Mouse (Mus musculus) heart, adult 18-20 months (tissue): Measurements from ENCODE around the gene Mgll. TPM values are rescaled to one million over a fixed set of nuclear protein-coding genes. Genes with fewer than 3 reads are reported as not detected.

Experiments used
- DNase-seq, 2 experiments: peaks; one replicate each; pipeline ENCODE4 v3.0.0; 2021 to 2022; ENCODE audit warnings: mixed read lengths in 1 of 2
- total RNA-seq, 2 experiments: library from RNA; stranded (reverse); gene quantifications; 2 replicates each; pipeline ENCODE4 v1.2.3; 2021

Mgll gene
- total RNA-seq, 2 experiments from 2014 or later: 92.7 to 96.6 TPM

DNA sequence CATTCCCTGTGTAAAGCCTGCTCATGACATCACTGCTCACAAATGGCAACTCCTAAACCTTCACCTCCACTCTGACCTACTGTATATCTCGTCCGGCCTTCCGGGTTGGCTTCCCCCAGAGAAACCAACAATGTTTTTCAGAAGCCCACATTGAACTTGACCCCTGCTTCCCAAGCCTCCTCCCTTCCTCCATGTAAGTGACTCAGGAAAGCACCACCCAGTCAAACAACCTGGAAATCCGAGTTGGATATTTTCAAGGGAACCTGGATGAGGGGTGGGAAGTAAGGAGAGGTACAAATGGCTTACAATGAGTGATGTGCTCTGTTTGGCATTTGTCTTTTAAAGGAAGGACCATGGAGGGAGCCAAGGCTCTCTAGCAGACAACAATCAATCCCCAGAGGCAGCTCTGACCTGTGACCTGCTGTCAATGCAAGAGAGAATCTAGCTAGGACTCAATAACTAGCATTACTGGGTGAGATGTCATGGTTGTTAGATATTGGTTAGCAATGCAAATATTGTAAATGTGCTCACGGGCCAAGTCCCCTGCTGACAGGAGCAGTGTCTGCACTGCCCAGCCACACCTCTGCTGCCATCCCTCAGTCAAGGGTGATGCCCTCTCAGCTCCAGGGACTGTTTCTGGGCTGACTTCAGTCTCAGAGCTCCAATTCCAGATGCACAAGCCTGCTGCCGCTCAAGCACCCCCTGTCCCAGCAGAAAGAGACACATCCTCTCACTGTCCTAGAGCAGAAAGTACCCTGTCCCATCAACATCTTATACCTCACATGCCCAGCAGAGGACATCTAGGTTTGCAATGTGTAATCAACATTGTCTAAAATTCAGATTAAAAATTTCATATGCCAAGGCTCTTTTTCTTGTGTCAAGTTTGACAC, 6.8 kb upstream of the Mgll start:
- DNase-seq: peak; percentile 58 to 90

DNA sequence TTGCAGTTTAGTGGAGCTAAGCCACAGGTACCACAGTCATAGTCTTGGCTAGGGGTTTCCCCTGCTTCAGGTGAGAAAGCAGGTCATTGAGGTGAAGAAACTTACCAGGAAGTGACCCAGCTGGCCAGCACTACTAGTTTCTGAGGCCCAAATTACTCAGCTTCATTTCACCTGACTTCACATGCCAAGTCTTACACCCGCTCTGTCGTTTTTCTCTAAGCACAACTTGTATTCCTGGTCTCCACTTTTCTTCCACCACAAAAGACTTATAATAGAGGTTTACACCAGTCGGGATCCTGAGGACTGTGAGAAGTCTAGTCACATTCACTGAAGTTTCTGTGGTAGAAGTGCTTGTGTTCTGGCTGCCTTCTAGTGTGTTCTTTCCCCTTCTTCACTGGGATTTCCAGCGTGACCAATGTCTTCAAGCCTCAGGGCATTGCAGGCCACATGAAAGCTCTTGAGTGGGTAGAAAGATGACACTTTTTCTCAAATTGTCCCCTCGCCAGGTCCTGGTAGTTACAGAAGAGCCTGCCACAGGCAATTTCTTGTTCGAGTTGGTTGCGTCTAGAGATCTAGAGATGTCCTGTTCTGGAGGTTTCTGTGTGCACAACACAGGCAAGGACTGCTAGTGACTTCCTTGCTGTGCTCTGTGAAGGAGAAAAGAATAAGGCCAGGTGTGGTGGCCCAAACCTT, 6.0 kb upstream of the Mgll start:
- no peak for DNase-seq

DNA sequence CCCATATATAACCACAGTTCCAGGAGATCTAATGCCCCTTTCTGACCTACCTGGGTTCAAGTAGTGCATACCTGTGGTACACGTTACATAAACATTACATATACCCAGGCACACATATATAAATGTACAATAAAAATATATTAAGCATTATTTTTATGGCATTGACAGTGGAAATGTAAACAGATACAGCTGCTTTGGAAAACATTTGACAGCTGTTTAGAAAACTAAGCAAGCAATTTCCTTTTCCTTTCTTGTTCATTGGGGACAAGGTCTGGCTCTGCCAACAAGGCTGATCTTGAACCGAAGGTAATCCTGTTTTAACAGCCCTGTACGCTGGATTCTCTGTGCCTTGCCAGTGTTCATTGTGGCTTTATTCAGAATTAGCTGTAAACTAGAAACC, 3.2 kb upstream of the Mgll start:
- no peak for DNase-seq

DNA sequence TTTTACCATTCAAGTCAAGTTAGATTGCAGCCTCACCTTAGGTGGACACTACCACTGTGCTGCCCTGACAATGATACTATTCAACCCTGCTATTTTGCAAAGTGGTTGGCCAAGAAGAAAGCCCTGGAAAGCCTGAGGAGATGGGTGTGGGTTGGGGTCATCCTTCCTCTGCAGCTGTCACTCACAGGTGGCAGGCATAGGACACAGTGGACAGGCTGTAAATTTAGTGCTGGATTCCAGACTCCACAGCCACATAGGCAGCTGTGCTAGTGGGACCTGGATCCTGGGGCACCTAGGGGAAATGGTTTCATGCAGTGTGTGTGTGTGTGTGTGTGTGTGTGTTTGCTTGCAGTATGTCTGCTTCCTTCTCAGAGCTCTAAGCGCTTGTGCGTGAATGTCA, 1.3 kb upstream of the Mgll start:
- no peak for DNase-seq

DNA sequence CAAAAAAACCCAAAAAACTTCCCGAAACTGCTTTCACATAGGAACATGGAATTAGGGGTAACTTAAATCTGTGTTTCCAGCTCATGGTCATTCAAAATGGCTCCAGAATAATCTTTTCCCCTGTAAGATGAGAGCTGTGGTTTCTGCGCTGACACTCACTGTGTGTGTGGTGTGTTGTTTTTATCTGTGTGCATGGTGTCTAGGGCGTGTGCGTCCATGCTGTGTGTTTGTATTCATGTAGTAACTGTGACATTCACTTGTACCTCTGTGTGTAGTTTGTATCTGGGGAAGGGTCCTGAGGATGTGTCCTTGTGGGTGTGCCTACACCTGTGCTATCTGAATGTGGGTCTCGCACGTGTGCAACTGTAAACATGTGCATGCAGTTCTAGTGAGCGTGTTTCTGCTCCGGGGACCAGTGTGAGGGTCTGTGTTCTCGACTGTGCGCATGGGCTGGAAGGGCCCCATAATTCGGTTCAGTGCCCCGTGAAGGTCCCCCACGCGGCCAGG, 353 bp upstream of the Mgll start:
- DNase-seq: no peak

DNA sequence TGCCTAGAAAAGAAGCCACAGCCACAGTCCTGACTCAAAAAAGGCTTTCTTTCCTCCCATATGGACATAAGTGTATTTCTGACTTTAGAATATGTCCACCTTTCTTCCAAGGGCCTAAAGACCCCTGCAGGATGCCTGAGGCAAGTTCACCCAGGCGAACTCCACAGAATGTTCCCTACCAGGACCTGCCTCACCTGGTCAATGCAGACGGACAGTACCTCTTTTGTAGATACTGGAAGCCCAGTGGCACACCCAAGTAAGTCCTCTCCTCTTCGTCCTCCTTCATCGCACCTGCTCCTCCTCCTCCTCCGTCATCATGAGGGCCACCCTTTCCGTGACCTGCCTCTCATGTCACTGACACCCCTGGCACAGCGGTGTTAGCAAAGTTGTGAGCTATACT, 1.4 kb downstream of the Mgll start:
- DNase-seq: peak; percentile 35 to 44

DNA sequence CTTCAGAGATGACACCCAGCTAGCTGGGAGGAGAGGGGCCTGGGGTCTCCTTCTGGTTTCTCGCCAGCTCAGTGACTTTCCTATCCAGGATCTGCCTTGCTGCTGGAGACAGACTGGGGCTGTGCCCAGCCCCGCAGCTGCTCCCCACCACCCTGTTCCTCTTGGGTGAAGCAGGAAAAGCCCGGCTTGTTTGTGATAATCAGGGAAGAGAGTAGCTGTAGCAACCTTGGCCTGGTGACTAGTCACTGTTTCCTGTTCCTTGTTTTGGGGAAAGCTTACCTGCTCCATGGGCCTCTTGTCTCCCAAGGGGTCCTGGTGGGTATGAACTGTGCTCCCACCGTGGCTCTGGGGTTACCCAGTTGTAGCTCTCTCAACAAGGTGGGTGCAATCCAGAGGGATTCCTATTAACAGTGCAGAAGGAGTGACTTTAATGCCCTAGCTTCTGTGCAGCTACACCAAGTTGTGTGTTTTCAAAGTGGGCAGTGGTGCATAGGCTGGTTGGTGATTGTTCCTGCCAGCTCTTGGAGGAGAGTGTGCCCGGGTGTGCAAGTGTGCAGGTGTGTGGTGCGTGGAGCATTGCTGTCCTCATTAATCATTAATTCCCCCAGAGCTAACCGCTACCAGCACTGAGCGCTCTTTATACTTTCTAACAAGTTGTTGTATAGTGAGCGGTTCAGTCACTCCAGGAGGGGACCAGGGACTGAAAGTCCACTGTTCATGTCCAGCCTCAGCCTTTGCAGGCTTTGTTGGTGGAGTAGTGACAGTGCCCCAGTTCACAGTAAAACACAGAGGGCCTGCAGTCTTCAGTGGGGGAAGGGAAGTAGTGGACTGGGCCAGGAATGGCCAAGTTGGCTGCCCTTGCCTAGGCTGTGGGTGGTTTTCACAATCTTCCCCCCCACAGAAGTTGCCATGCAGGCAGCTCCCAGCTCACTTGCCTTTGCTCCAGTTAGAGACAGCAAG, 2.3 kb downstream of the Mgll start:
- peak in 1 of 2 experiments; percentile 60 for DNase-seq

DNA sequence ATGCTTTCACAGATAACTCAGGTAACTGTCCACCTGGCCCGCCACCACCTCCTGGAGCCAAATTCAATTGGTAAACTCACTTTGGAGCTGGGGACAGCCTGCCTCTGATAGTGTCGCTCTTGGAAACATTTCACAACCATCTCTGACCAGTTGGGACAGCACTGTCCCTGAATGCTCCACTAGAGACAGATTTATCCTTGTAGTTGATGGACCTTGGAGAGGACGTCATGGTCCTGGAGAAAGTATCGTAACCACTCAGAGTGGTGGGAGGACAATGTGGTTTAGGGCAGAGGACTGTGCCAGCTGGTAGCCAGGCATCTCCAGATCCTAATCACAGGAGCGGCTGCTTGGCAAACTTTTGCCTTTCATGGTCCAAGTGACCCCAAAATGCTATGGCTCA, 3.3 kb downstream of the Mgll start:
- no peak for DNase-seq

DNA sequence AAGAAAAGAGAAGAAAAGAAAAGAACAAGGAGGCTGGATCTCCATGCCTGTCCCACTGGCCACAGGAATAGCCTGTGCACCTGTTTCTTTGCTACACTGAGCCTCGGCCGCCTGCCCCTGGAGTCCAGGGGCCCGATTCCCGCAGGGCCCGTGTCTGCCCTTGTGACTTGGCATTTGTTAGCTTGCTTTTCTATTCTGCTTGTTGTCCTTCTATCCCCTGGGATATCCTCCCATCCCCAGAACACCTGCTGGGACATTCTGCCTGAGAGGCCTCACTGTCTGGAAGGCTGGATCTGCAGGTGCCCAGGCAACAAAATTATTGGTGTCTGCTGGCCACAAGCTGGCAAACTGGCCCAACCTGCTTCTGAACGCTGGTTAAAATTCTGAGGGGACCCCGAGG, 3.8 kb downstream of the Mgll start:
- DNase-seq: no peak

DNA sequence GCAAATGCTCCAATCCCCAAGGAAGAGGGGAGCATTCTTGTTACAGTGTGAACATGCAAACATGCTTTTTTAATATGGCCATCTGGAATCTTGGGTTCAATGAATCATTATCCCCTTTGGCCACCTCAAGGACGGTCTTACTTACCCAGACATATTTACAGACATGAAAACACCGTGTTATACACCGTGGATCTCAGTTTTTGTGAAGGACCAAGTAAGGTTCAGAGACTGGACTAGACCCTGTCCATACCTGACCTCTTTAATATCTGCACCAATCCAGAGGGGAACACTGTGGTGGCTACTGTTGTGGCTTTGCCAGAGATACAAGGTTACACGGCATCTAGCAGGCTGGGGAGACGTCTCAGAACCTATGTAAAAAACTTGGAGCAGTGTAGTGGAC, 4.3 kb downstream of the Mgll start:
- no peak for DNase-seq

DNA sequence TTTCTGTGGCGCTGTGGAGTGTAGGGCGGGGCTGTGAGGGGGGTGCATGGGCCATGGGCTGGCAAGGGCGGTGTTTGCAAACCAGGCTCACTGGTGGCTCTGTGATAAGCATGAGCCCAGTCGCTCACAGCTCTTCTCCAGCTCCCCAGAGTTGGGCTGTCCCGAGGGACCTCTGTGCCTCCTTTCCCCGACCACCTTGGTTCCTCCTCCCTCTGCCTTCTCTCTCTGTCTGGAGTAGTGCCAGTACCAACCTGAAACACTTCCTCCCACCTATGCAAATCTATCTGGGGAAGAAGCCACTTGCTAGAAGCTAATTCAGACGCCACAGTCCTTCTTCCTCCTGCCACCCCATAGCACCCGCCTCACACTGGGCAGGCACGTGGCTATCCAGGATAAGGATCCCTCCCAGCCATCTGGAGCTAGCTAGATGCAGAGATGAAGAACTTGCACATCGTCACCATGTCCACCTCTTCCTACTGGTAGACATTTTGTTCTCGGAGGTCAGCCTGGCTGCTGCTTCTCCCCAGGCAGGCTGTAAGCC, 7.1 kb downstream of the Mgll start:
- DNase-seq: peak in 1 of 2 experiments; percentile 29

DNA sequence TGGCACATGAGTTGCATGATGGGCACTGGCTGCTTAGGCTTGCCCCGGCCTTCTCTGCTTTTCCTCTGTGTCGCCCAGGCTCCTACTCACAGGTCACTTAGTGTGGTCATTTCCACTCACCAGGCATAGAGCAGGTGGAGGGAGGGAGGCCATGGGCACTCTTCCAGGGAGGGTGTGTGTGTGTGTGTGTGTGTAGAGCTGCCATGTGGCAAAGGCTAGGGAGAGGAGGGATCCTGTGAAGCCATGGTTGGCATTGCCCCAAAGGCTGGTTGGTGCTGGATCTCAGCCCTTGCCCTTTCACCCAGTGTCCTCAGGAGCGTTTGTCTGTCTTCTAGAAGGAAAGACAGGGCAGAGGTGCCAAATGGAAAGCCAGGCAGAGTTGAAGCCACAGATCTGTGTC, 7.8 kb downstream of the Mgll start:
- peak; percentile 78 to 86 for DNase-seq

DNA sequence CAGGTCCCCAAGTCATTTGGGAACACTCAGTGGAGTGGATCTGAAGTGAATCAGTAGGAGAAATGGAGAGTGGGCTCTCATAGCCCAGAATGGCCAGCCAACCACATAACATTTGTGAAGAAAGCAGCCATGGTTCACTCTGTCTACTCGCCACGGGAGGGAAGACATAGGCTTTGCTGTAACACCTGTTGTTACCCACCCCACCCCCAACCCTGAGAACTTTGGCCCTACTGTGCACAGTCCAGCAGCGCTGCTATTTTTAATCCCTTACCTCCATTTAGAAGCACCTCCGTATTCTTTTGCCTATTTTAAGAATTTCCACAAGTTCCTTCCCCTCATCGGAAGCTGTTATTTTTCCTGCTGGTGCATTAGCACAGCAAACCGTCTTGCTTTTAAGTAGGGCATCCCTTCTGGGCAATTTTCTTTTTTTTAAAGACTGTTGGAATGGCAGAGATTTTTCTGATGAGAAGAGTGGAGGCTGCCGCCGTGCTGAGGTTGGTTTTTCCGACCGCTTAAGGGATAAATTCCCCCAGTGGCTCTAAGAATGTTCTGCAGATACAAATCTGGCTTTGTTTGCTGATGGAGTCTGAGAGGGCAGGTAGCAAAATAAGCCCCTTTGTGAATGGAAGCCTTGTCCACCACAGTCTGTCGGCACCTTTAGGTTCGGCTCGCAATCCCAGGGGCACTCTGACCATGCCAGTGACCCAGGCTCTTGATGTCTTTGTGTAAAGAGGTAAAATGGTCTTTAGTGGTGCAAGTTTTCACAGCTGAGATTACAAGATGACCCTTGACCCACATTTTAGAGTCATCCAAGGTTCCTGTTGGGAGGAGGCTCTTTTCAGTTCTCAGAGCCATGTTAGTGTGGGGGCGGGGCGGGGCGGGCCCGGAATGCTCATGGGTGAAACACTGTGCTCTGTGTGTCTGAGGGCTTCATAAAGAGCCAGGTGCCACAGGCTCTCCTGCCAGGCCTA, 8.7 kb downstream of the Mgll start:
- DNase-seq: peak in 1 of 2 experiments; percentile 23

DNA sequence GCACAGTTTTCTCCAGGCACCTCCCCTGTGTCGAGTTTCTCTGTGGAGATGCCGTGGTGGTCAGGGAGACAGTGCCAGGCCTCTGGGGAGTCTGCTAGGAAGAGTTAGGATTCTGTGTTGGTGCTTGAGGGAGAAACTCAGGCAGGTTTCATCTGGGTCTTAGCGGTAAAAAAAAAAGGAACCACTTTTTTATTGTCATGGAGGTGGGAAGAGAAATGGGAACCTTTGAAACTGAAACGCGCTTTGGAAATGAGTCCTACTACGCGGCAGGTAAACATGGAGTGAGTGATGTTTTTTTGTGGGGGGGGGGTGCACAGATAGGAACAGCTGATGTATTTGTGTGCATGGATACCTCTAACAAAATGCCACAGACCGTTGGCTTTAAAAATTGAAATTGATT, 12.1 kb downstream of the Mgll start:
- DNase-seq: no peak

DNA sequence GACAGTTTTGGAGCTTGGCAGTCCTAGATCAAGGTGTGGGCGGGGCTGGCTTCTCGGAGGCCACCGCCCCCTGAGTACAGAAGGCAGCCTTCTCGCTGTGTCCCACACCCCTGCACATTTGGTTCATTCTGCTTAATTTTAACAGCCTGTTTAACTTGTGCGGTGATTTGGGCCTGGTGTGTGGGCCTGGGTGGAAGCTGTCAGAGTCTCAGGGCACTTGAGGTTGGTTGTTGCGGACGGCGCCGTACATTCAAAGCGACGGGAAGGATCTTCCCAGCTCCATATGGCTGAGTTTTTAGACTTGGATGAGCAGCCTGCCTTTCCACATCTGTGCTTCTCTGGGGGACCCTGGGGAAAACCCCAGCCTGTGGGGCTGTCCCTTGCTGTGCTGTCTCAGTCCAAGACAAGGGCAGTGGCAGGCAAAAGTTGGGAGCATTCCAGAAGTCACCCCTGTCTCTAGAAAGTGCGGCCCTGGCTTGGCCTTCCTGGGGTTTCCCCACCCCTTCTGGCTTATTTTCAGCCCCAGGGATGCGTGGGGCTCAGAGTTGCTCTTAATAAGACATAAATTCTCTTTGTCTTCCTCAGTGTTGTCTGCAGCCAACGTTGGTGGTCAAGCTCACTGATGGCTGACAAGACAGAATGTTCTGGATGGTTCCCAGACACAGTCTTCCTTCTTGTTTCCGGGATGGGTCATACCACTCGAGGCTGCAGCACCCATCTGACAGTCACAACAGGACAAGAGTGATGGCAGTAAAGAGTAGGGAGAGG, 12.7 kb downstream of the Mgll start:
- peak in 1 of 2 experiments; percentile 30 for DNase-seq

DNA sequence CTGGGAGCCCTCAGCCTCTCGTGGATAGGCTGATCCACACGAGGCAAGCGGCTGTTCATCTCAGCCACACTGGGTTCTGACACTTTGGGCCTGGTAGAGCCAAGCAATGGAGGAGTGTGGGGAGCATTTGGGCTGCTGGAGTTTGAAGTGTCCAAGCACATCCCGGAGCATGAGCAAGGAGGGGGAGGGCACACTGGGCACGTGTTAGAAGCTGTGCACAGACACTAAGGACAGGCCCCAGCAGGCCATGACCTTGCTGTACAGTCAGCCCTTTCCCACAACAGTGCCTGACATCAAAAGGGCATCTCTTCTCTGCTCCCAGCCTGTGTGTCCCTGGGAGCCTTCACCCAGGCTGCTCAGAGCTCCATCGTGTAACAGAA, 13.3 kb downstream of the Mgll start:
- no peak for DNase-seq

DNA sequence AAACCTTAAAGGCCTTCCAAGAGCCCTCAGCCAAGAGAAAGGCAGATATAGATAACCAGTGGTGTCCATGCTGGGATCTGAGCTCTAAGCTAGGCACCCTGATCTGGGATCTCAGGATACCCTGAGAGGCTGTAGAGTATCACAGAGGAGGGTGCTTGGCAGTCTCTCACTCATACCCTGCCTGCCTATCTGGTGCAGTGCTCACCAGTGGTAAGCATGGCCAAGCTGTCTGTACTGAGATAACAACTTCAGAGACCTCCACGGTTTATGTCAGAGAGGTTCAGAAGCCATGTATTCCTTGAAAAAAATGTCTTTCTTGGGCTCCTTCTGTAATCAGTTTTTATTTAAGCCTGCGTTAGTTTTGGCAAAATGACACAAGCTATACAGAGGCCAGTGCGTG, 16.8 kb downstream of the Mgll start:
- no peak for DNase-seq

DNA sequence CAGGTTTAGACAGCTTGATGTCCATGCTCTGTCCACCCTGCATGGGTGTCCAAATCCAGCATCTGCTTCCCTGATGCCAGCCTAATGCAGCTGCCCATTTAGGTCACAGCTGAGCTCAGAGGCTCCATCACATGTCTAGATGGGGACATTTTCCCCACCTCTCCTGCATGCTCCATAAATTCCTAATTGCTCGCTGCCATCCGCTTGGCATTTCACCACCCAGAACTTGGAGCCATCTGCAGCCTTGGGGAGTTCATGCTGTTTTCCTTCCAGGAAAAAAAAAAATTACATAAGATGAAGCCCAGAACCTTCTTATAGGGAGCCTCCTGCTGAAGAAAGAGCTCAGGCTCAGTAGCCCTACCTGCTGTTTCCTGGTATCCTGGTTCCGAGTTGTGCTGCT, 17.6 kb downstream of the Mgll start:
- no peak for DNase-seq

DNA sequence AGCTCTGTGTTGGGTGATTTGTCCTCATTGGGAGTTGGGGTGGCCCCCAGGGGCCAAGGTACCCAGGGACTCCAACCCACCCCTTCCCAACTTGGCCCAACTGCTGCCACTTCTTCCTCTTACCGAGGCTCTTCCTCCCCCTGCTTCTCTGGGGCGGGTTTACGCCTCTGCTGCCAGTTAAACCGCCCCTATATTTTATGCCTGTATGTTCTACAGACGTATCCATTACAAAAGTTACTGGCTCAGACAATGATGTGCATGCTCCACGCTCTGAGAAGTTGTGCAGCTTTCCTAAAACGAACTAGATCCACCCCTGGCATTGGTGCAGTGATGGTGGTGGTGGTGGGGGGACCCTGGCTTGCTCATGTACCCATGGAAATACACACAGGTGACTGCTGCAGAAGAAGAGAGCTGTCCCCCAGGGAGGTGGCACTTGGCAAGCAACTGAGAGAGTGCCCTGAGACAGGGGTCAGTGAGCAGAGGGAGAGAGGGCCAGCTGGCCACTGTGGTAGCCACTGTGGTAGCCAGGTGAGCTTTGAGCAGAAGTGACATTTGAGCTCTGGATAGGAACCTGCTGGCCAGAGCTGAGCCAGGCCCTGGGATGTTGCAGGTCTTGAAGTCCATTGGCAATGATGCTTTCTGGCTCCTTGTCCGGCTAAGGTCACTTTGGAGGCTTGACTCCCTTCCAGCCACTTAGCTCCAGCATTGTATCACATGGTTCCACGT, 18.2 kb downstream of the Mgll start:
- no peak for DNase-seq
